Mouse (Mus musculus) CD4-positive, CD25-positive, alpha-beta regulatory T cell, adult 4 months (primary cell): ENCODE data around the gene Fancd2. TPM values are rescaled to one million over a fixed set of nuclear protein-coding genes. Genes with fewer than 3 reads are reported as not detected.

Experiments used
- ATAC-seq: one replicate; pipeline ENCODE4 v1.8.0; 2017
- polyA plus RNA-seq, 2 experiments: library from polyadenylated mRNA; unstranded; fragments of 100-300 nt; shearing (Covaris generic); gene quantifications; one replicate each; pipeline ENCODE4 v1.2.1; 2017

The Fancd2 gene
- polyA plus RNA-seq, 2 experiments from 2014 or later = 2.0 to 3.2 TPM

DNA sequence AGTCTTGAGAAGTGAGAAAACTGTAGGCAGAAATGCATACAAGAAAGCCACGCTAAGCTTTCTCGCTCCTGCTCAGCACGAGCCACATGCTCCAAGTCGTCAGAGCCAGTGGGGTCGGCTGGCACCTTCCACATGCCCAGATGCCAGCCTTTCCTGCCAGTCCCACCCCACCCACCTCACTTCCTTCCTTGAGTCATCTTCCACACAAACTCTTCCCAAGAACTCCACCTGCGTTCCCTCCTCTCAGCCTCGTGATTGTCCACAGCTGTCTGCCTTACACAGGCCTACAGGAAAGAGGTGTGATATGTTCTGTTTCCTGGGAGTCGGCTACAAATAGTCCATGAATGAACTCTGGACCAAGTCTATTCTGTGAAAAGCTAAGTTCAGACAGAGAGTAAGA lies 8.1 kb upstream of the Fancd2 start:
- ATAC-seq = no peak

DNA sequence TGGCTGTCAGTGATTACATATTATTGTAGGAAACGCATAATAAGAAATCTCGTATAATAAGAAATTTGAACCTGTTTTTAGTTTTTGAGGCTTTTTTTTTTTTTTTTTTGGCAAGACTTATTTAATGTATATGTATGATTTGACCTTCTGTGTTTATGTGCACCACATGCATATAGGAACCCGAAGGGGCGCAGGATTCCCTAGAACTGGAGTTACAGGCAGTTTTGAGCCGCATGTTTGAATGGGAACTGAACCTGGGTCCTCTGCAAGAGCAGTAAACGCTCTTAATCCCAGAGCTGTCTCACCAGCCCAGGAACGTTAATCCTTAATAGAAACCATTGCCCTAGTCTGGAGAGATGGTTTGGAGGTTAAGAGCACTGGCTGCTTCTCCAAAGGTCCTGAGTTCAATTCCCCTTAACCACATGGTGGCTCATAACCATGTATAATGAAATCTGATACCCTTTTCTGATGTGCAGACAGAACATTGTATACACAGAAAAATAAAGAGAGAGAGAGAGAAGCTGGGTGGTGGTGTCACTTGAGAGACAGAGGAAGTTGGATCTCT lies 440 bp downstream of the Fancd2 start:
- ATAC-seq = no peak

DNA sequence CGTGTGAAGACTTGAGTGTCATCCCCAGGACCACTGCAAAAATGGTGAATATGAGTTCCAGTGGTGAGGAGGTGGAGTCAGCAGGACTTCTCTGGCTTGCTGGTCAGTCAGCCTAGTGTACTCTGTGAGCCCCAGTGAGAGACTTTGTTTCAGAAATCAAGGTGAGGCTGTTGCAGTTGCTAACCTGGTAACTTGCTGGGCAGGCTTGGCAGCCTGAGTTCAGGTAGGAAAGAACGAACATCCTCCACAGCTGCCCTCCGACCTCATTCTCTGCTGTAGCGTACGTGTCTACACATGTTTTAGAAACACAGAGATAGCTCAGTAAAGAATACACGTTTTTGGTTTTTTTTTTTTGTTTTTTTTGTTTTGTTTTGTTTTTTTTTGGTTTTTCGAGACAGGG lies 3.4 kb downstream of the Fancd2 start:
- no peak for ATAC-seq

DNA sequence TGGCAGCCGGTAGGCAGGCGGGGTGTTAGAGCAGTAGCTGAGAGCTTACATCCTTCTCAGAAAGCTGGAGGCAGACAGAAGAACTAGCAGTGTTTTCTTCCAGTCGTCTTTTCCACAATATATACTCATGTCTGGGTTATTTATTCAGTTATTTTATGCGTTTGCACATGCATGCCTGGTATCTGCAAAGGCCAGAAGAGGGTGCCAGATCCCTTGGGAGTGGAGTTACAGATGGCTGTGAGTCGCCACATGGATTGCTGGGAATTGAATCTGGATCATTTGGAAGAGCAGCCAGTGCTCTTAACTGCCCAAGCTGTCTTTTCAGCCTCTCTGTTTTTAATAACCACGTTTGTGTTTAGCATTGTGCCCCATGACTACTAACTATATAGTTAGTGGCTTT lies 10.1 kb downstream of the Fancd2 start:
- ATAC-seq = no peak

DNA sequence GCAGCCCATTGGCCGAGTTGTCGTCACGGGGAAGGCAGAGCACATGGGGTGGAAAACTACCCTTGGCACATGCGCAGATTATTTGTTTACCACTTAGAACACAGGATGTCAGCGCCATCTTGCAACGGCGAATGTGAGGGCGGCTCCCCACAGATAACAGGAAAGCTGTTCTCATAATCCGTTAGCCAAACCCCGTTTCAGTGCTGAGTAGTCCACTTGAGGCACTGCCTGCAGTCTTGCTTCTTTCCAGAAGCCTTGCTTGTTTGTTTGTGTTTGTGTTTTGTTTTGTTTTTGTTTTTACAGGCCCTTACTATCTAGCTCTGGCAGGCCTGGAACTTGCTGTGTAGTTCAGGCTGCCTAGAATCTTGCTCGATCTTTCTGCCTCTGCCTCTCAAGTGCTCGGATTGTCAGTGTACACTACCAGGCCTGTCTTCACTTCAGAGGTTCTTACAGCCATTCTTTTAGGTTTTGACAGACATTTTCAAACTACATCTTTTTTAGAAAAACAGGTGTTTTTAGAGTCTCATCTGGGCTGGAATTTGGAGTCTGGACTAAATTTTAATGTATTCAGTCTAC lies 12.5 kb downstream of the Fancd2 start:
- no peak for ATAC-seq

DNA sequence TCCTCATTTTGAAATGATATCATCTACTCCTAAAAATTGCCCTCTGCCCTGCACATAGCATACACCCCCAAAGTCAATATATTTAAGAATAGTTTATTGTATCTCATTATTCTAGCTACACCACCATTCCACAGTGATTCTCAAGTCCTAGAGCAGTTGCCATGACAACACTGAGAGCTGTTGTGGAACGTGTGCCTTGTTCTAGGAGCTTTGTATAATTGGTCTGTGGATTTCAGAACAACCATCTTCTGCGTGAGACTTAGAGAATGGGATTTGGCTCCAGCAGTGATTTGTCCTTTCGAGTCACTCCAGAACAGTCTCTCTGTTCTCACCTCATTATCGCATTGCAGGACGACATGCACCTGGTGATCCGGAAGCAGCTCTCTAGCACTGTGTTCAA lies 28.3 kb downstream of the Fancd2 start:
- ATAC-seq = no peak

DNA sequence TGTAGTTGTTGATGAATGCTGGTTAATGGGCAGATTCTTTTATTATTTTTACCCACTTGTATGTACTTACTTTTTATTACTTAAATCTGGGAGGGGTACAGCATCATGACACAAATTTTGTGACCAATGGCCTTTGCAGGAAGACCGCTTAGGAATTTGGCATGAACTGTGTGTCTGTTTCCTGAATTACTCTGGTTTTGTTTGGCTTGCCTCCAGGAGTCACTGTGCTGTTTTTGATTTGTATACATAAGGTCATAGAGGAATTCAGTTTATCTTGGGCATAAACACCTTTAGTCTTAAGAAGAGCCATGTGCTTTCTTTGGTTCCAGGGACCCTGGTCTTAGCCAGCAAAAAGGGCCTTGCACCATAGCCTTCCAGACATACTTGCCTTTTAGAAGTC lies 33.1 kb downstream of the Fancd2 start:
- no peak for ATAC-seq

DNA sequence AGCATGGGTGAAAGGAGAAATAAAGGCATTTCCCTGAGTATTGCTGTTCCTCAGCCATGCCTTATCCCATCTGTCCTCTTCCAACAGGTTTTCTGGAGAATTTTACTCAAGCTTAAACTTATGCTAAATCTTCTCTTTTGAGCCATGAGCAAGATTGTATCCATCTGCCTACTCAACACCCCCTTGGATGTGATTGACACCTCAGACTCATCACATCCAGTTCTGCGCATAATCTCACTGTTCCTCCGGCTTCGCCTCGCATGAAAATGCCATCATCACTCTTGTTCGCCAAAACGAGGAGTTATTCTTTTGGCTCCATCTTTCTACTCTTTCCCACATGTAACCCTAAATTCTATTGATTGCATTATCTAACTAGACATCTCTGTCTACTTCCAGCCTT lies 44.6 kb downstream of the Fancd2 start:
- no peak for ATAC-seq

DNA sequence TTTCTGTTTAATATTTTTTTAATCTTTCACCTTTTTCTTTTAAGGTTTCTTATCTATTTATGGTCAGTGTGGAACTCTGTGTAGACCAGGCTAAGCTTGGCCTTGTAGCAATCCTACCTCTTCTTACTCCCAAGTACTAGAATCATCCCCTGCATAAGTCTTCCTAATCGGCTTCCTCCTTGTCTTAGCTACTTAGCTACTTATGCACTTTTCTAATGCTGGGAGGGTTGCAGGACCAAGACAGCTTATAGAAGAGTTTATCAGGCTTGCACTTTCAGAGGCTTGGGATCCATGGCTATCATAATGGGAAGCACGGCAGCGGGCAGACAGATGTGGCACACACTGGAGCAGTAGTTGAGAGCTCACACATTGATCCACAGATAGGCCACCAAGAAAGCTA lies 47.8 kb downstream of the Fancd2 start:
- no peak for ATAC-seq

DNA sequence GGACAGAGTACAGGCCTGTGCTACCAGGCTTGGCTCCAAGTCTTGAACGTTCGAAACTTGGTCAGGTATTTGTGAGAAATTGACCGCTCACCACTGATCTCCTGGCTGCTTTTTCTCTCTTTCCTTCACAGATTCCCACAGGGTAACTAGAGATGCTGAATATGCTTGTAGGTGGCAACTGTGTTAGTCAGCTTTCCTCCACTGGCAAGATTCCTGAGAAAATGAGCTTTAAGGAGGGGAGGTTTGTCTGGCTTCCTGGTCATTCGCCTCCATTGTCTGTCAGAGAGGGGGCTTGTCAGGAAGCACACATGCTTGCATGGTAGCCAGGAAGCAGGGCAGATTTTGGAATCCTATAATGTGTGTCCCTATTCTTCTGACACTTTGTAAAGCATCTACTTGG lies 51.5 kb downstream of the Fancd2 start:
- ATAC-seq = no peak

DNA sequence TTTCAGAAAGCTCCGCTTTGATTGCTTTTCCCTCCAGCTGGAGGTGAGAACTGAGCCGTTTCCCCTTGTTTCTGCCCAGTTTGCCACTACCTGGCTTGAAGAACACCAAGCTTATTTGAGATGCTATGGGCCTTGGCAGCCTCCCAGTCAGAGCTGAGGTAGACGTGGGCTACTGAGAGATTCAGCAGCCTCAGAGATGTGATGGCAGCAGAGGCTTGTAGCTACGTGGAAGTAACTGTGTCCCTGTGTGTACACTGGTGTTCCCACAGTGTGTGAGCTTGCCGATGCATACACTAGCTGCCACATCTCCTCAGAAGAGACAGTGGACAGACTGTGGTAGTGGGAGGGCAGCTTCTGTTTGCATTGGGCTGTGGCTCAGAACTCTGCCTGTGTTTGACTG lies 53.6 kb downstream of the Fancd2 start:
- ATAC-seq = no peak

DNA sequence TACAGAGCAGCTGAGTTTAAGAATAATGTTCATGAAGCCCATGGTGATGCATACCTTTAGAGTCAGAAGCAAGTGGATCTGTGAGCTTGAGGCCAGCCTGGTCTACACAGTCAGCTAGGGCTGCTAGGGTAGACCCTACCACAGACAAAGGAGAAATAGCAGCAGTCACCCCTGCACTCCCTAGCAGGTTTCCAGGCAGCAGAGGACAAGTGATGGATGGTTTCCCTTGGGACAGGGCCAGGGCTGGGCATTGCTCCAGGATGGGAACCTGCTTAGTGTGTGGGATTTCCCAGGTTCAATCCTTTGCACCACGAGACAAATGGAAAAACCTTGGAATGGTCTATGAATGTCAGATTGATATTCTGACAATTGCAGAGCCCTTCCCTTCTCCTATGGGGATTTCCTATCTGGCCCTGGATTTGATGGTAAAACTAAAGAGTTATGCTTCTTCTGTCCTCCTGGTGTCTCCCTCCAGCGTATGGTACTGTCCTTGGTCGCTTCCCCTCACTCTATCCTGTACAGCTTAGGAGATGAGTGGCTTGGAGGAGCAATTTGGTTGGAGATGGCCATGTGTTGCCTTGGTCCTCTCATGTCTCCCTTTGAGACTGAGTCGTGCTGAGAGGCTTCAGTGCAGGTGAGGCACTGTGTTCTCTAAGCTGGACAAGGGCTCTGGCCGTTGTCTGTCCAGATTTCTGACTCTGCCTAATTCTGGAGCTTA lies 55.1 kb downstream of the Fancd2 start:
- no peak for ATAC-seq

DNA sequence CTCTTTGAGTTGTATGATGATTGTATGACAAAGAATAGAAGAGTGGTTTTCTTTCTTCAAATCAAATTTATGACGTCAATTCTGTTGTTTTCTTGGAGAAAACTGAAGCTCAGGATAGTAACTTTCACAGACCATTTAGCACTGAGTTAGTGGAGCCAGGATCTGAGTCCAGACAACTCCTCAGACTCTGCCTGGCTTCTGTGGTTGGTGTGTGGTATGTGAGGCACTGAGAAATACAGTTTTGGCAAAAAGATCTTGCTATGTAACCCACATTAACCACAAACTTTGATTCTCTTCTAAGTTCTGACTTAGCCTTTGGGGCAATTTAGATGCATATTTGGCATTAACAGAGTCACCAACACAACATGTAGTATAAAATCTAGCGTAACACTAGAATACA lies 61.2 kb downstream of the Fancd2 start:
- no peak for ATAC-seq

DNA sequence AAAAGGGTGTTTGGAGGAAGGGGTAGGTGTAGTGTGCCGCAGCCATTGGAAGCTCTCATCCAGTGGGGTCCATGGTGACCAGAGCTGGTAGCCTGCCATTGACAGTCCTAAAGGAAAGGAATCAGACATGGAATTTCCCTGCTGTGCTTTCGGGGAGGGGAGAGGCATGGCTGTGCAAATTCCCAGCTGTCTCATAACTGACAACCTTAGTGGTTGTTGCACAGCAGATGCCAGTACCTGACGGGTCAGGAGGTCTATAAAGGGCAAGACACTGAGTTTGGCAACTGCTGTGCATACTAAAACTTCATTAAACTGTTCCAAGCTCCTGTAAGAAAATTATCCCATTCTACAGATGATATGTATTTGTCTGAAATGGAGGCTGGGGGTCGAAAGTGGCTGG lies 66.5 kb downstream of the Fancd2 start:
- no peak for ATAC-seq

DNA sequence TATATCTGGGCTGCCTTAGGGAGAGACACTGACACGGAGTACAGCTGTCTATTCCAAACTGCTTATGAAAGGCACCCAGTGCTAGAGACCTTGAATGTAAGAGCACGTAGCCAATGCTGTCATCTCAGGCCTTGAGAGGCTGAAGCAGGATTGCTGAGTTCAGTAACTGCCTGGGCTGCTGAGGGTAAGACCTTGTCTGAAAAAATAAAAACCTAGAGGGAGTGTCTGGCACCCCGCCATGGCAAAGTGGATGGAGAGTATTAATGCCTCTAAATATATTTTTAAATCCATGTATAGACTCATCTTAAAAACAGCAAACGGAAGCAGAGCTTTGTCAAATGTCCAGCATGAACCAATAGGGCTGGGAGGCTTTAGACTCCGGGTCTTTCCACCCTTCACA lies 68.4 kb downstream of the Fancd2 start:
- no peak for ATAC-seq

DNA sequence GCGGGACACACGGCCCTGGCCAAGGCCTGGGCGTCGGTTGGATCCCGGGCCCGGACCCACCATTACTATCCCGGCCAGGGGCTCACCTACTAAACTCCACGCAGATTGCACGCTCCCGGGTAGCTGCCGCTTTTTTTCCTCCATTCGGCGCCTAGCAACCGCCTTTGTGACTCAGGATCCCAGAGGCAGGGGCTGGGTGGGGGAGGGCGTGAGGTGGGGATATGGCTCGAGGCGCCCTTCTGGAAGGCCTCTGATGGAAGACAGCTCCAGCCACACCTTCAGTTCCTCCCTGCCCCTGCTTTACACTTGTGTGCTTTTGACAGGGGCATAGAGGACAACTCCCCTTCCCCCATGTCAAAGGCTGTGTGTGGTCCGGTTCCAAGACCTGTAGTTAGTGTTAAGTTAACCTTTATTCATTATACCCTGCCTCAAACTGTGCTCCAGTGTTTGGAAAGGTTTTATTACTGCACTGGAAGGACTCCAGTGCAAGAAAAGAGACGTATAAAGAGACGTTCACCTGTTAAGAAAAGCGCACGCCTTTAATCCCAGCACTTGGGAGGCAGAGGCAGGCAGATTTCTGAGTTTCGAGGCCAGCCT lies 69.2 kb downstream of the Fancd2 start, which contains the start of gene Fancd2os:
TSS of gene Fancd2os (minus strand) at position 173 of the 597 bp plus-strand sequence.
- no peak for ATAC-seq

DNA sequence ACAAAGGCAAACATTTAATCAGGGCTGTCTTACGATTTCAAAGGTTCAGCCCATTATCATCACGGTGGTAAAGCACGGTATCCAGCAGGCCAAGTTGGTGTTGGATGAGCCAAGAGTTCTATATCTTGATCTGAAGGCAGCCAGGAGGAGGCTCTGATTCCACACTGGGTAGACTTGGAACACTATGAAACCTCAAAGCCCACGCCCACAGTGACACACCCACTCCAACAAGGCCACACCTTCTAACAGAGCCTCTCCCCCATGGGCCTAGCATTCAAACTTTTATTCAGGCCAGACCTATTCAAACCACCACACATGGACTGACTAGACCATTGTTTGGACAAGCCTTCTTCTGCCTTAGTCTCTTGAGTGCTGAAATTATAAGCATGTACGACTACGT lies 71.3 kb downstream of the Fancd2 start:
- no peak for ATAC-seq

DNA sequence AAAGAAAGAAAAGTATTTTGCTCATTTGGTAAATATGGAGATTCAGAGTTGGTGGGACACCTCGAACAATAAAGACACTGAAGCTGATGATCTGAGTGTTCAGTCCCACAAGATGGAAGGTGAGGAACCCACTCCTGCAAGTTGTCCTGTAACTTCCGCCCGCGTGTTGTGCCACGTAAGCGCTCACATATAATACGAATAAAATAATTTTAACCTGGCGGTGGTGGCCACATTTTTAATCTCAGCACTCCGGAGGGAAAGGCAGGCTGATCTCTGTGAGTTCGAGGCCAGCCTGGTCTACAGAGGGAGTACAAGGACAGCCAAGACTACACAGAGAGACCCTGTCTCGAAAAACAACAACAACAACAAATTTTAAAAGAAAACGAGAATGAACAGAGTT lies 72.5 kb downstream of the Fancd2 start:
- ATAC-seq = no peak

DNA sequence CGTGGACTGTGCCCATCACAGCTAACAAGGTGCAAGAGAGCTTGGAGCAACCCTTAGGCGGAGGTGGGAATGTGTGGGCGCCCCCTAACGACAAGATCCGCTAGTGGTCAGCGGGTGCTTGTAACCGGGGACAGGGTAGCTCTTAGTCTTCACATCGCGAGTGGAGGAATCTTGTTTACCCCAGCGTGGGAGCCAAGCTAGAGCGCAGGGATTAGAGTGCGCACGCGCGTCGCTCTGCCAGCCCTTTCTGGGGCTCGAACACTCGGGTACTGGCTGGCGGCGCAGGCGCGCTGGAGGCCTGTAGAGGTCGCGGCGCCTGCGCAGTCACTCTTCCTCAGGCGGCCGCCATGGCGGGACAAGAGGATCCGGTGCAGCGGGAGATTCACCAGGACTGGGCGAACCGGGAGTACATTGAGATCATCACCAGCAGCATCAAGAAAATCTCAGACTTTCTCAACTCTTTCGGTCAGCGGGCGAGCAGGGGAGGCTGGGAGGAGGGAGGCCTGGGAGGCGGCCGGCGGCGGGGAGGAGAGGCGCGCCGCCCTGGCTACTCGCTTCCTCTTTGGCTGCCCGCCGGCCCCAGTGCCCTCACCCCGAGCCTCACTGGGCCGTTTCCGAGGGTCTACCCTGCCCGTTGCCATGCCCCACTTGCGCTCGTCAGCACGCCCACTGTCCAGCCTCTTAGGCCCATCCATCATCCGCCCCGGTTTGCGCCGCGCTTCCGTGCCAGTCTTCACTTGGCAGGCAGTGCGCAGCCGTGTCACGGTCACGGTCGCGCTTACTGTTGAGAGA lies 73.1 kb downstream of the Fancd2 start, which contains the start of gene Brk1:
TSS of gene Brk1 (plus strand) at position 341 of the 792 bp plus-strand sequence.
- peak; percentile 85 for ATAC-seq

DNA sequence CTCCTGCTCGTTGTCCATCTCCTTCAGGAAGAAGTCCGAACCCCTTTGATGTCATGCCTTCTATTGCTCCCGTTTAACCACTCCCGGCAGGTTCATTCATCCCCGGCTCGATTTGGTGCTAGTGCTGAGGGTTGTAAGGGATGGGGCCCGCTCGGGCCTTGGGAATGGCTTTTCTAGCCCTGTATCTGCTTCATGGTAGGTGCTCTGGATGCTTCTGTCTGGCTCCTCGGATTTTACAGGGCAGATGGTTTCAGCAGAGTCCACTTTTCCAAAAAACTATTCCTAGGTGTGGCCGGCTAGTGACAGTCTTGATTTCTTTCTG lies 73.7 kb downstream of the Fancd2 start:
- ATAC-seq = peak; percentile 16

DNA sequence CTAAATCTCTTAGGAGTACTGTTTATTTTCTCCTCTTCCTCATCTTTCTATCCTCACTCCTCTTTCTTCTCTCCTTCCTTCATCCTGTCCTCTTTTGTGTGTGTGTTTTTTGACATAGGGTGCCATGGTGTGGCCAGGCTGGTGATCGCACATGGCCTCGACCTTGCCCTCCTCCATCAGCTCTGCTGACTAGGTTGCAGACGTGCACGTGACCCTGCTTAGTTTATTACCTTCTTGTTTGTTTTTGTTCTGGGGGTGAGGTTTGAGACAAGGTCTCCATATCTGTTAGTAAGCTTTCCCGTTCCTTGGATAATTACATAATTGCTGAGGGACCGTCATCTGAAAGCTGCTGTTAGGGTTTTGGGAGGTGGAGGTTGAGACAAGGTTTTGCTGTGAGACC lies 77.4 kb downstream of the Fancd2 start:
- no peak for ATAC-seq

DNA sequence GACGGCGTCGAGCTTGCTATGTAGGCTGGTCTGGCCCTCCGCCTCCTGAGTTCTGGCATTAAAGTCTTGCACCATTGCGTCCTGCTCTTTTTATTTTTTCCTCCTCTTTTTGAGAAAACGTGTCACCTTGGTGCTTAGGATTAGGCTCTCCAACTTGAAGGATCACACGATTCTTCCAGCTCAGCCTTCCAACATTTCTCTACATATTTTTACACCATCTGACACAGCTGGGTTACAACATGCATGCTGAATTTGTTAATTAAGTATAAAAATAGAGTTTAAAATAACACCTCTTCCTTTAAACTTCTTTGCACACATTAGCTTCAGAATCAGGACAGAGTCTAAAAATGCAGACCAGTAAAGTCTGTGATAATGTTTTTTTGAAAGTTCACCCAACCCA lies 77.8 kb downstream of the Fancd2 start:
- ATAC-seq = no peak

DNA sequence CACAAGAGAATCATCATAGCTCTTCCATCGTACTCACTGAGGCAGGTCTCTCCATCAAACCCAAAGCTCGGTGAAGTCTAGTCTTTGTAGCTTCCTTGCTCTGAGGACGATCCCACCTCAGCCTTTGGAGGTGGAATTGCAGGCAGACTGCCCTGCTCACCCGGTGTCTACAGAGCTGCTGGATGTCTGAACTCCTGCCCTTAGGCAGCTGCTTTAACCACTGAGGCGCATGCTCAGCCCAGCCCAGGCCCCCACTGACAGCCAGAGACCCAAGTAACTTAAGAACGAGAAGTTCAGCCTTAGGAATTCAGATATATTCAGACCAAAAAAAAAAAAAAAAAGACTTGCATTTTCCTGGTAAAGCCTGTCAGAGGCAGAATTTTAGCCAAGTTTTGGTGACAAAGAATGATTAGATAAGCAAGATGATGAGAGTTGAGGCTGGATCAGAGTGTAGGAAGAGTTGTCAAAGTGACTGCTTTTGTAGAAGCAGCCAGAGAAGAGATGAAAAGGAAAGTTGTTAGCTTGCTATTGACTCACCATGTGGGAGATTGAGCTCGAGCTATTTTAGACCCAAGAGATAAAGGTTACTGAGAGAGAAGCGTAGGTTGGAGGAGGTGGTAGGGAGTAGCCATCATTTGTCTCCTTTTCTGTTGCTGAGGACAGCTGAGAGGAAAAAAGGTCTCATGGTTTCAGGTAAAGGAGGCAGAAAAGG lies 80.9 kb downstream of the Fancd2 start:
- peak; percentile 49 for ATAC-seq
